Mouse (Mus musculus): ENCODE measurements around the gene Tfap2d. TPM values are rescaled to one million over a fixed set of nuclear protein-coding genes. Genes with fewer than 3 reads are reported as not detected.
A peak's percentile ranks its signal among the peaks of the same experiment; 100 is the strongest.

Gene Tfap2d
- polyA plus RNA-seq, 1 experiment from 2014 or later: 2.7 TPM

DNA sequence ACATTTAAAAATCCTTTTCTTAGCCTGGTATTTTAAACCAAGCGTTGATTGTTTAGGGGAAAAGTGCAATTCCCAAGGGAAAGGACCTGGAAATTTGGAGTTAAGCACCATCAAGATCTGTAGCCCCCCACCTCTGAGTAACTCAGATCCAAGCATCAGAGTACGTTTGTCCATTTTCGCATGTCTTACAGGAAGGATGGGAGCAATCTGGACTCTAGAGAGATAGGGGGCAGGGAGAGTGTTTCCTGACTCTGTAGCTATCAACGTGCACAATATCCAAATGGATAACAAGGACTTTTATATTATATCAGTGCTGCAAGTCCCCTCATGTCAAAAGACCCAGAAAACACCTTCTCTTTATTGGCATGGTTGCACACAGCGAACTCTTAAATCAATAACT, 7.4 kb downstream of the Tfap2d start:
- no peak overlapping the region for H3K27ac ChIP-seq (replicated peaks)
- no peak overlapping the region for H3K4me2 ChIP-seq
- no peak overlapping the region for H3K9ac ChIP-seq
- H3K4me3 ChIP-seq: no peak overlapping the region
- no peaks in the 10 kb centered on the region for H3K36me3 ChIP-seq
- H3K9me3 ChIP-seq: no peaks in the 10 kb centered on the region
- ATAC-seq (ENCODE audit: low FRiP score, low read depth): no peak
- WGBS: 2% methylated on average over 5 of the region's 5 CpGs
- H3K4me1 ChIP-seq (replicated peaks): no peaks in the 10 kb centered on the region
- peaks cover 94% of the 10 kb centered on the region for H3K27me3 ChIP-seq

- no peak overlapping the region for H3K4me3 ChIP-seq
These were observed 8.2 kb downstream of the Tfap2d start for GRCm38 (mm10) chr1:19111020-19111419.

DNA sequence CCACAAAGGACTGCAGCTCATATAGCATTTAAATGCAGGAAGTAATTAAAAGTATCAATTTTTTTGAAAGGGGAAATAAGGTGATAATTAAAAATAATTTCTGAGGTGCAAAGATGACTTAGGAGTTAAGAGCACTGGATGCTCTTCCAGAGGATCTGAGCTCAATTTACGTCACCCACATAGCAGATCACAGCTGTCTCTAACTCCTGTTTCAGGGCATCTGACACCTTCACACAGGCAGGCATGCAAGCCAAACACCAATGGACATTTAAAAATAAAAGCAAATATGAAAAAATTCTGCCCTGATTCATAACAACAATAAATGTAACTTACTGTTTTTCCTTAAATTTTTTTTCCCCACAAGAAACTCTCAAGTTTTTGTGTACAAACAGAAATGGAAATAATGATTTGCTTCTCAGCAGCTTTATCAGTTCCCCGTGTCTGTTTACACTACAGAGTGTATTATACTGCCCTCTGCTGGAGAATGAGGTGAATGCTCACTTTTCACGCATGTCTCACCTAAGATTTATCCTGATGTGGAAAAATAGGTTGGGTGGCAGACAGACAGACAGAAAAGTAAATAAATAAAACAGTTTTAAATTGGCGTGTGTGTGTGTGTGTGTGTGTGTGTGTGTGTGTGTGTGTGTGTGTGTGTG, 76.0 kb downstream of the Tfap2d start:
- ATAC-seq (ENCODE audit: low FRiP score, low read depth): no peak

More at GRCm38 (mm10) chr1:19111020-19111419, 8.2 kb downstream of the Tfap2d start:
- Histone ChIP-seq H3K27ac (replicated peaks) (no peak overlapping the region), H3K9me3 (no peaks in the 10 kb centered on the region), H3K36me3 (no peaks in the 10 kb centered on the region), H3K4me1 (replicated peaks) (no peaks in the 10 kb centered on the region), H3K9ac (no peak overlapping the region), H3K4me2 (no peak overlapping the region), H3K27me3 (peaks cover 90% of the 10 kb centered on the region)
- 1% methylated on average over 22 of the region's 22 CpGs for WGBS
- ATAC-seq (ENCODE audit: low FRiP score, low read depth): no peak

DNA sequence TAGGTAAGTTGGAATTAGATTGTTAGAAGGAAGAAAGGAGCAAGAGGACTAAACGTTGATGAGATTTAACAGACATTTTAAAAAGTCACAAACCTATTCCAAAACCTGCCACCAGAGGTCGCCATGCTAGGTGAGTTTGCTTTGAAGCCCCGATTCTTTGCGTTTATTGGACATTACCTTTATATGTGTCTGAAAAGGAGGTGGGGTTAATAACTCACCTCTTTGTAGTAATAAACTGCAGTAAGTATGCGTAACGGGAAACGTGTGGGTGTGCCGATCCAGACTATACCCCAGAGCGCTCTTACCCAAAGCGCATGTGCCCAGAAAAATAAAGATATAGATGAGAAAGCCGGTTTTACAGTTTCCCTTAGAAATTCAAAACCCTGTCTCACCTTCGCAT, 102.8 kb downstream of the Tfap2d start:
- ATAC-seq (ENCODE audit: low FRiP score, low read depth): peak; percentile 74; the same call in 1 of the 2 replicates
- 0 out of 2 replicates have a peak overlapping the region, but pooled peaks have one; percentile 14 for H3K9ac ChIP-seq
- 2% methylated on average over 12 of the region's 12 CpGs for WGBS
- H3K4me1 ChIP-seq (replicated peaks): 0 out of 2 replicates have a peak, but pooled peaks cover 6% of the 10 kb centered on the region
- no peaks in the 10 kb centered on the region for H3K9me3 ChIP-seq
- peak overlapping the region; percentile 39 for H3K4me3 ChIP-seq
- H3K27ac ChIP-seq (replicated peaks): no peak overlapping the region
- peak overlapping the region; percentile 65 for H3K4me2 ChIP-seq
- no peaks in the 10 kb centered on the region for H3K36me3 ChIP-seq
- H3K27me3 ChIP-seq: peaks cover 35% of the 10 kb centered on the region

More for the DNA sequence above, 76.0 kb downstream of the Tfap2d start:
- Histone ChIP-seq H3K27me3 (no peaks in the 10 kb centered on the region), H3K4me2 (no peak overlapping the region), H3K27ac (replicated peaks) (no peak overlapping the region), H3K4me1 (replicated peaks) (no peaks in the 10 kb centered on the region), H3K36me3 (no peaks in the 10 kb centered on the region), H3K9ac (no peak overlapping the region), H3K9me3 (no peaks in the 10 kb centered on the region), H3K4me3 (no peak overlapping the region)
- 12% methylated on average over 4 of the region's 4 CpGs for WGBS

- Histone ChIP-seq H3K9ac (no peak overlapping the region), H3K36me3 (no peaks in the 10 kb centered on the region), H3K27me3 (peaks cover 37% of the 10 kb centered on the region), H3K9me3 (no peaks in the 10 kb centered on the region), H3K4me3 (peak overlapping the region; percentile 39), H3K27ac (replicated peaks) (no peak overlapping the region), H3K4me1 (replicated peaks) (0 out of 2 replicates have a peak, but pooled peaks cover 6% of the 10 kb centered on the region), H3K4me2 (peak overlapping the region; percentile 65)
- ATAC-seq (ENCODE audit: low FRiP score, low read depth): no peak
- under 1% methylated on average over 7 of the region's 7 CpGs for WGBS
These were observed 103.4 kb downstream of the Tfap2d start for GRCm38 (mm10) chr1:19206194-19206593.

GRCm38 (mm10) chr1:19207611-19208010, 104.8 kb downstream of the Tfap2d start:
- Histone ChIP-seq H3K4me3 (no peak overlapping the region), H3K27ac (replicated peaks) (no peak overlapping the region), H3K4me1 (replicated peaks) (0 out of 2 replicates have a peak, but pooled peaks cover 6% of the 10 kb centered on the region), H3K36me3 (no peaks in the 10 kb centered on the region), H3K4me2 (peak overlapping the region; percentile 11; the same call in 1 of the 2 replicates), H3K9me3 (no peaks in the 10 kb centered on the region), H3K9ac (no peak overlapping the region), H3K27me3 (peaks cover 44% of the 10 kb centered on the region)
- no peak for ATAC-seq (ENCODE audit: low FRiP score, low read depth)
- 6% methylated on average over 4 of the region's 4 CpGs for WGBS

DNA sequence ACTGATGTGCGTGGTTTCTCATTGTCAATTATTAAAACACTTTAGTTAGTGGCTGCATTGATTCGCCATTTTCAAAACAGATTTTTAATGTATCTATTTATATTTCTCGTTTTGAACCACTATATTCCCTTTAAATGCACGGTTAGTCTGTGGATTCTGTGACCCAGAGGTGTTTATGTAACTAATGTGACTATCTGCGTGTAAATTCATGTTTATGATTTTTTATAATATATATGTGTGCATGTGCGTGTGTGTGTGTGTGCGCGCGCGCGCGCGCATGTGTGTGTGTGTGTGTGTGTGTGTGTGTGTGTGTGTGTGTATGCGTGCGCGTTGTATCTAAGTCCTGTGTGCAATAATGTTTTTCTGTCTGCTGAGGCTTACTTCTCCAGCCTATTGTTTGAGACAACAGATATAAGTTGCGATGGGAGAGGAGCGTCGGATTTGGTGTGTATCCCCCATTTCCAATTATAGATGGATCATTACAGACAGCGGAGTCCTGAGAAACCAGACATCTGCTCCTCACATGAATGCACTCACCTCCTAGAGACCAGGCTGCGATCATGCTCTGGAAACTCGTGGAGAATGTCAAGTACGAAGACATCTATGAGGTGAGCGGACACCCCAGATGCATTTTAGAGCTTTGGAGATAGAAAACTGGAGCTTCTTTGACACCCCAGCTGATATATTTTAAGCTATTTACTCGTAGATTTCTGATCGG, 106.0 kb downstream of the Tfap2d start, which contains the start of gene Tfap2b:
TSS of gene Tfap2b (plus strand) at position 274 of the 718 bp plus-strand sequence.
- Histone ChIP-seq H3K9ac (peak within 1 kb of the TSS; percentile 38; the same call in 1 of the 2 replicates), H3K36me3 (no peaks in the 10 kb centered on the region), H3K4me1 (replicated peaks) (peaks cover 6% of the 10 kb centered on the region; the same call in 1 of the 2 replicates), H3K27ac (replicated peaks) (peak within 1 kb of the TSS; percentile 72), H3K27me3 (peaks cover 49% of the 10 kb centered on the region), H3K9me3 (no peaks in the 10 kb centered on the region), H3K4me2 (peak within 1 kb of the TSS; percentile 40), H3K4me3 (peak within 1 kb of the TSS; percentile 31)
- ATAC-seq (ENCODE audit: low FRiP score, low read depth): peak; percentile 60
- WGBS: 2% methylated on average over 26 of the region's 26 CpGs

DNA sequence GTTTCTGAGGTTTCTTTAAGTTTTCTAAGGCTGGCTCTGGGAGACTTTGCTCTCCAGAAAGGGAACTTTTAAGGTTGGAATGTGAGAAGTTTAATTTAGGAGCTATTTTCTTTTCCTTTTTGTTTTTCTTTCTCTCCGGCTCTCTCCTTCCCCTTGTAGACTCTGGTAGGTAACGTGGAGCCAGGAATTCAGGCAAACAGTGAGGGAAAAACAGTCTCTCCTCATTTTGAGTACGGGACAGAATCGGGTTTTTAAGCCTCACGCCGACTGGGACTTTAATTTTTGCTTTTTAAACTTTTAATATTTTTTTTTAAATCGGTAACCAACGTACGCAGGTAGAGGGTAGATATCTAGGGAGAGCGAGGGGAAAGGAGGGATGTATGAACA, 106.5 kb downstream of the Tfap2d start:
- no peaks in the 10 kb centered on the region for H3K9me3 ChIP-seq
- H3K4me2 ChIP-seq: peak overlapping the region; percentile 40
- peak overlapping the region; percentile 72; the same call in 1 of the 2 replicates for H3K27ac ChIP-seq (replicated peaks)
- H3K4me1 ChIP-seq (replicated peaks): peaks cover 10% of the 10 kb centered on the region; the same call in 1 of the 2 replicates
- H3K36me3 ChIP-seq: no peaks in the 10 kb centered on the region
- H3K27me3 ChIP-seq: peaks cover 51% of the 10 kb centered on the region
- ATAC-seq (ENCODE audit: low FRiP score, low read depth): no peak
- H3K4me3 ChIP-seq: peak overlapping the region; percentile 31
- H3K9ac ChIP-seq: no peak overlapping the region
- 2% methylated on average over 10 of the region's 10 CpGs for WGBS

- H3K27me3 ChIP-seq: peaks cover 52% of the 10 kb centered on the region
- no peaks in the 10 kb centered on the region for H3K36me3 ChIP-seq
- peaks cover 10% of the 10 kb centered on the region; the same call in 1 of the 2 replicates for H3K4me1 ChIP-seq (replicated peaks)
- ATAC-seq (ENCODE audit: low FRiP score, low read depth): no peak
- no peaks in the 10 kb centered on the region for H3K9me3 ChIP-seq
- H3K27ac ChIP-seq (replicated peaks): peak overlapping the region; percentile 72
- peak overlapping the region; percentile 40 for H3K4me2 ChIP-seq
- WGBS: under 1% methylated on average over 31 of the region's 31 CpGs
- H3K9ac ChIP-seq: peak overlapping the region; percentile 38; the same call in 1 of the 2 replicates
- peak overlapping the region; percentile 31 for H3K4me3 ChIP-seq
These were observed 107.0 kb downstream of the Tfap2d start for GRCm38 (mm10) chr1:19209776-19210175.

DNA sequence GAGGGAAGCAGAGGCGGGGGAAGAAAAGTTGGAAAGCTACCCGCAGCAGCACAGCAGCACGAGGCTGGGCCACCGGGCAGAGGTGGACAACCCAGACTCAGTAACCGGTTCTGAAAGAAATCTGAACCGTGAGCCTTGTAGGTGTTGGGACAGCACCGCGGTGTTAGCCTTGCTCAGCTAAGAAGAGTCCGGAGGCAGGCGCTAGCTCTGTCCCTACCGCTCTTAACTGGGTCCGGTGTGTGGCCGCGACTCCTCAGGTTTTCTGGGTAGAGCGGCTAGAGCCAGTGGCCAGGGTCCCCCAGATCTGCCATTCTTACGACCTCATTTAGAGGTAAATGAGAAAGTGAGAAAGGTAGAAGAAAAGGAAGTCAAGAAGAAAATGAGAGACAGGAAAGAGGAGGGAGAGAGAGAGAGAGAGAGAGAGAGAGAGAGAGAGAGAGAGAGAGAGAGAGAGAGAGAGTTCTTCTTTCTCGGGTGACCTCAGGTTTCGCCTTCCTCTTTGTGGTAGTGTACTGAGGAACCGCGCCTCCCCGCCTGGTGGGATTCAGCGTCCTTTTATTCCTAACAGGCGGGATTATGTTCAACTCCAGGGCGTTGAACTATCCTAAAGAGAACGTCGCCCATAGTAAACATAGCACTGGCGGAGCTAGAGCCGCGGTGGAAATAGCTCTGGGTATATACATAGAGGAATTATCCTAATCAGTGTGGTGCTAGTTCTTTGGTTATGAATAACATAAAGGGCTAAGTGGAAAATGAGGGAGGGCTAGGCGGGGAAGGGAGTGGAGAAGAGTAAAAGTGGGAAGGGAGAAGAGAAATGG, 107.6 kb downstream of the Tfap2d start:
- Histone ChIP-seq H3K4me1 (replicated peaks) (peaks cover 10% of the 10 kb centered on the region; the same call in 1 of the 2 replicates), H3K27ac (replicated peaks) (peak overlapping the region; percentile 72), H3K9ac (peak overlapping the region; percentile 16; the same call in 1 of the 2 replicates), H3K4me3 (peak overlapping the region; percentile 31), H3K27me3 (peaks cover 58% of the 10 kb centered on the region), H3K4me2 (peak overlapping the region; percentile 40), H3K36me3 (no peaks in the 10 kb centered on the region), H3K9me3 (no peaks in the 10 kb centered on the region)
- WGBS: under 1% methylated on average over 30 of the region's 30 CpGs
- ATAC-seq (ENCODE audit: low FRiP score, low read depth): no peak

DNA sequence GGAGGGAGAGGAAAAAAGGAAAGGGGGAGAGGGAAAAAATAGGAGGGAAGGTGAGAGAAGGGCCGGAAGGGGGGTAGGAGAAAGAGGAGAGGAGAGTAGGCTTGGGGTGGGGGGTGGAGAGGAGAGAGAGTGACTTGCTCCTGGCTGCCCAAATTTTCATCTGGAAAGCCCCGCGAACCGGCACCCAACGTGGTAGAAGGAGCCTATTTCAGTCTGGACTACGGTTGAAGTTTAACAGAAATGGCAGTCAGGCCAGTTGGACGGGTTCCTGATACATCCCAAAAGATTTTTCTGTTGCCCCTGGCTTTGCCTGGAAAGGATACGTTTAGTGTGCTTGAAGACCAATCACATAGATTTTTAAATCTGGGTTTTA, 108.2 kb downstream of the Tfap2d start:
- H3K4me2 ChIP-seq: 0 out of 2 replicates have a peak overlapping the region, but pooled peaks have one; percentile 23
- no peaks in the 10 kb centered on the region for H3K36me3 ChIP-seq
- H3K27me3 ChIP-seq: peaks cover 64% of the 10 kb centered on the region
- peaks cover 8% of the 10 kb centered on the region; the same call in 1 of the 2 replicates for H3K4me1 ChIP-seq (replicated peaks)
- WGBS: 6% methylated on average over 8 of the region's 8 CpGs
- peak overlapping the region; percentile 16; the same call in 1 of the 2 replicates for H3K9ac ChIP-seq
- no peaks in the 10 kb centered on the region for H3K9me3 ChIP-seq
- H3K4me3 ChIP-seq: peak overlapping the region; percentile 31
- peak overlapping the region; percentile 72 for H3K27ac ChIP-seq (replicated peaks)
- ATAC-seq (ENCODE audit: low FRiP score, low read depth): no peak

Data from hindbrain, embryonic 15.5 days (tissue).